Mouse (Mus musculus): ENCODE results near the gene Pctp.
A peak's percentile ranks its signal among the peaks of the same experiment; 100 is the strongest.

Pctp gene

GRCm38 (mm10) chr11:90002231-90002986 lies at the start of gene Pctp:
Gene Pctp (minus strand): TSS chr11:90002894.
- DNase-seq (ENCODE audit: low spot score): peak; percentile 84

- DNase-seq (ENCODE audit: low spot score): no peak
Observed at GRCm38 (mm10) chr11:90050016-90050415, 47.3 kb upstream of the Pctp start.

GRCm38 (mm10) chr11:90047271-90047670 lies 44.6 kb upstream of the Pctp start:
- DNase-seq (ENCODE audit: low spot score): no peak

GRCm38 (mm10) chr11:90046211-90046610 lies 43.5 kb upstream of the Pctp start:
- no peak for DNase-seq (ENCODE audit: low spot score)

- DNase-seq (ENCODE audit: low spot score): no peak
Observed at GRCm38 (mm10) chr11:90044459-90044858, 41.8 kb upstream of the Pctp start.

- no peak for DNase-seq (ENCODE audit: low spot score)
Observed at GRCm38 (mm10) chr11:90038022-90038421, 35.3 kb upstream of the Pctp start.

GRCm38 (mm10) chr11:90036416-90036815 lies 33.7 kb upstream of the Pctp start:
- no peak for DNase-seq (ENCODE audit: low spot score)

- no peak for DNase-seq (ENCODE audit: low spot score)
Observed at GRCm38 (mm10) chr11:90035532-90035931, 32.8 kb upstream of the Pctp start.

GRCm38 (mm10) chr11:90034646-90035045 lies 32.0 kb upstream of the Pctp start:
- no peak for DNase-seq (ENCODE audit: low spot score)

- no peak for DNase-seq (ENCODE audit: low spot score)
Observed at GRCm38 (mm10) chr11:90033442-90033841, 30.7 kb upstream of the Pctp start.

GRCm38 (mm10) chr11:90032807-90033206 lies 30.1 kb upstream of the Pctp start:
- DNase-seq (ENCODE audit: low spot score): no peak

GRCm38 (mm10) chr11:90031076-90031475 lies 28.4 kb upstream of the Pctp start:
- no peak for DNase-seq (ENCODE audit: low spot score)

GRCm38 (mm10) chr11:90030557-90030956 lies 27.9 kb upstream of the Pctp start:
- no peak for DNase-seq (ENCODE audit: low spot score)

GRCm38 (mm10) chr11:90029841-90030398 lies 27.2 kb upstream of the Pctp start, which contains the start of gene Tmem100:
Gene Tmem100 (plus strand): TSS chr11:90030348.
- no peak for DNase-seq (ENCODE audit: low spot score)

- DNase-seq (ENCODE audit: low spot score): no peak
Observed at GRCm38 (mm10) chr11:90029354-90029753, 26.7 kb upstream of the Pctp start.

GRCm38 (mm10) chr11:90028746-90029145 lies 26.1 kb upstream of the Pctp start:
- DNase-seq (ENCODE audit: low spot score): no peak

GRCm38 (mm10) chr11:90027216-90027615 lies 24.5 kb upstream of the Pctp start:
- DNase-seq (ENCODE audit: low spot score): no peak

GRCm38 (mm10) chr11:90026802-90027174 lies 24.1 kb upstream of the Pctp start:
- no peak for DNase-seq (ENCODE audit: low spot score)

- no peak for DNase-seq (ENCODE audit: low spot score)
Observed at GRCm38 (mm10) chr11:90025891-90026801, 23.5 kb upstream of the Pctp start.

- peak; percentile 20 for DNase-seq (ENCODE audit: low spot score)
Observed at GRCm38 (mm10) chr11:90019161-90019560, 16.5 kb upstream of the Pctp start.

- DNase-seq (ENCODE audit: low spot score): no peak
Observed at GRCm38 (mm10) chr11:90015281-90015680, 12.6 kb upstream of the Pctp start.

GRCm38 (mm10) chr11:90013657-90014056 lies 11.0 kb upstream of the Pctp start:
- no peak for DNase-seq (ENCODE audit: low spot score)

Measured in c-Kit-positive CD71-positive TER-119-positive erythroid progenitor cells, embryonic 14.5 days (primary cell).